Mouse (Mus musculus): ENCODE results near the gene Zfp36.

- TF ChIP-seq CTCF (IDR thresholded peaks at IDR 0.05; ENCODE audit: low read depth) (0 out of 2 replicates have a peak, but pooled peaks have one; percentile 0), EP300 (optimal IDR thresholded peaks at IDR 0.05) (no peak)
Observed at GRCm38 (mm10) chr7:28378066-28378690, 1.9 kb downstream of the Zfp36 start.
